ENCODE assay signal across 8 mouse cellular contexts in genomic region chrX:73895719-73896118, GRCm38 (mm10). TPM values are rescaled to one million over a fixed set of nuclear protein-coding genes. Genes with fewer than 3 reads are reported as not detected.
DNase-seq lines count a peak whose midpoint lies in the region; ATAC-seq and TF ChIP-seq lines count a peak whose summit lies in the region.

Gene L1cam (minus strand): TSS chrX:73896105.

- H3K4me3 ChIP-seq in forebrain, postnatal 0 days (ENCODE audit: low read depth, low read length), result no peak within 1 kb of the TSS
- H3K4me3 ChIP-seq in lung, postnatal 0 days (ENCODE audit: low read depth, low read length), result no peak within 1 kb of the TSS

- no peak within 1 kb of the TSS for H3K4me2 ChIP-seq in forebrain, postnatal 0 days (ENCODE audit: low read depth)
- no peak within 1 kb of the TSS for H3K4me2 ChIP-seq in lung, postnatal 0 days (replicated peaks; ENCODE audit: low read depth, low read length)

- peak; percentile 43 for DNase-seq in urinary bladder, adult 2 months (ENCODE audit: low spot score)
- no peak for DNase-seq in urinary bladder, postnatal 10 days (ENCODE audit: low spot score)
- peak; percentile 28 for DNase-seq in c-Kit-positive CD71-positive TER-119-negative erythroid progenitor cells, embryonic 14.5 days (ENCODE audit: low read depth)
- peak; percentile 20 for DNase-seq in forebrain, postnatal 0 days
- peak; percentile 72 for DNase-seq in kidney, postnatal 10 days
- DNase-seq in lung, postnatal 0 days (ENCODE audit: low spot score), result peak; percentile 28
- DNase-seq in retina, postnatal 1 day, result peak; percentile 57

- WGBS in forebrain, postnatal 0 days, result 21% methylated on average over 2 of the region's 2 CpGs
- WGBS in lung, postnatal 0 days, result 25% methylated on average over 2 of the region's 2 CpGs

- H3K9ac ChIP-seq in forebrain, postnatal 0 days, result no peak within 1 kb of the TSS
- no peak within 1 kb of the TSS for H3K9ac ChIP-seq in lung, postnatal 0 days (replicated peaks; ENCODE audit: low read depth)

- H3K9me3 ChIP-seq in forebrain, postnatal 0 days (ENCODE audit: low read length), result no peaks in the 10 kb centered on the region
- no peaks in the 10 kb centered on the region for H3K9me3 ChIP-seq in lung, postnatal 0 days (ENCODE audit: low read length)

- H3K27me3 ChIP-seq in forebrain, postnatal 0 days (ENCODE audit: insufficient read depth, low read length), result no peaks in the 10 kb centered on the region
- no peaks in the 10 kb centered on the region for H3K27me3 ChIP-seq in lung, postnatal 0 days (replicated peaks; ENCODE audit: insufficient read depth, low read length)

- ATAC-seq in forebrain, postnatal 0 days, result no peak
- no peak for ATAC-seq in lung, postnatal 0 days
- ATAC-seq in activated CD4-positive, CD25-positive, alpha-beta regulatory T cell, adult 4 months, result no peak

- no peak for TF ChIP-seq EP300 in lung, postnatal 0 days (IDR thresholded peaks at IDR 0.05)

- TF ChIP-seq CTCF in forebrain, postnatal 0 days (IDR thresholded peaks at IDR 0.05; ENCODE audit: low read depth), result peak; percentile 37
- peak; percentile 61 for TF ChIP-seq CTCF in lung, postnatal 0 days (IDR thresholded peaks at IDR 0.05)

- no peaks in the 10 kb centered on the region for H3K36me3 ChIP-seq in forebrain, postnatal 0 days (ENCODE audit: insufficient read depth)
- no peaks in the 10 kb centered on the region for H3K36me3 ChIP-seq in lung, postnatal 0 days (ENCODE audit: insufficient read depth, low read length)

- H3K27ac ChIP-seq in forebrain, postnatal 0 days (ENCODE audit: low read depth, low read length), result no peak within 1 kb of the TSS
- no peak within 1 kb of the TSS for H3K27ac ChIP-seq in lung, postnatal 0 days (ENCODE audit: low read length)

- H3K4me1 ChIP-seq in forebrain, postnatal 0 days (ENCODE audit: insufficient read depth), result no peaks in the 10 kb centered on the region
- H3K4me1 ChIP-seq in lung, postnatal 0 days (ENCODE audit: insufficient read depth, low read depth, low read length), result no peaks in the 10 kb centered on the region

RNA-seq across cellular contexts. Expression of gene L1cam, which starts in this region (rescaled TPM):
- 24.9 and 32.0 TPM in 2 replicates for polyA plus RNA-seq in urinary bladder, adult 2 months (2012; rRNA removed)
- 225 and 256 TPM in 2 replicates for total RNA-seq in forebrain, postnatal 0 days (2014; rRNA removed)
- 75.9 and 100 TPM in 2 replicates for polyA plus RNA-seq in forebrain, postnatal 0 days (2015; fragmentation: Nextera tagmentation; extraction: Ambion mirVana)
- polyA plus RNA-seq in lung, postnatal 0 days (2015; fragmentation: Nextera tagmentation; extraction: Ambion mirVana), result 0.86 and 0.98 TPM in 2 replicates
- 1 to 10 TPM; 8.8 to 9.8 TPM for polyA plus RNA-seq in activated CD4-positive, CD25-positive, alpha-beta regulatory T cell, adult 4 months (2017; shearing (Covaris generic))

Comparison
In these comparisons a context has a peak if more than half of its experiments do, and no peak if none do; other contexts are left out.
1. Peak in DNase-seq in lung, postnatal 0 days; RNA of the gene not detected or under 1 TPM.